Mouse (Mus musculus): Measurements from ENCODE around the gene Suox. TPM values are rescaled to one million over a fixed set of nuclear protein-coding genes. Genes with fewer than 3 reads are reported as not detected.
"Not testable (repeated sequence)": the region's sequence is repeated elsewhere in the genome, so short reads cannot be mapped to it uniquely, and the experiment has no call there.

Gene Suox
- polyA plus RNA-seq, 1 experiment from 2014 or later: 12.5 TPM

DNA sequence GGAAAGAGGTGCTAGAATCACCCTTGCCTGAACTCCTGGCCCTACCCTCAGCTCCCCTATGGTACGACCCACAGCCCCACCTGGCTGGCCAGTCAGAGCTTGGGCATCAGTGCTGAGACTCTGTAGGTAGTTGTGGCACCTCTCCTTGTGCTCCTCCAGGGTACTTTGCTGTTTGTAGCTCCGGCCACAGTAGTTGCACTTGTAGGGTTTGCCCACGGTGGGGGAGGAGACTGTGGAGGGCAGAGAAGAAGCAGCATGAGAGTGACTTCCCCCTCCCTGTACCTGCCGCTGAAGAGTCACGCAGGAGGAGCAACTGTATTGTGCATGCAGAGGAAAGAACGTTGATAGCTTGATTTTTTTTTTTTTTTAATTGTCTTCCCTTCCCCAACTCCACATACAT is 37.3 kb downstream of the Suox start:
- Histone ChIP-seq H3K36me3 (peaks cover 62% of the 10 kb centered on the region), H3K9ac (replicated peaks) (no peak overlapping the region), H3K4me1 (no peaks in the 10 kb centered on the region), H3K9me3 (no peaks in the 10 kb centered on the region), H3K27ac (replicated peaks) (no peak overlapping the region), H3K4me3 (no peak overlapping the region), H3K27me3 (no peaks in the 10 kb centered on the region), H3K4me2 (replicated peaks) (no peak overlapping the region)
- WGBS: 47% methylated on average over 6 of the region's 6 CpGs
- no peak for ATAC-seq (replicated peaks)

GRCm38 (mm10) chr10:128635697-128636096 is 38.2 kb downstream of the Suox start:
- WGBS: 94% methylated on average over 13 of the region's 13 CpGs

DNA sequence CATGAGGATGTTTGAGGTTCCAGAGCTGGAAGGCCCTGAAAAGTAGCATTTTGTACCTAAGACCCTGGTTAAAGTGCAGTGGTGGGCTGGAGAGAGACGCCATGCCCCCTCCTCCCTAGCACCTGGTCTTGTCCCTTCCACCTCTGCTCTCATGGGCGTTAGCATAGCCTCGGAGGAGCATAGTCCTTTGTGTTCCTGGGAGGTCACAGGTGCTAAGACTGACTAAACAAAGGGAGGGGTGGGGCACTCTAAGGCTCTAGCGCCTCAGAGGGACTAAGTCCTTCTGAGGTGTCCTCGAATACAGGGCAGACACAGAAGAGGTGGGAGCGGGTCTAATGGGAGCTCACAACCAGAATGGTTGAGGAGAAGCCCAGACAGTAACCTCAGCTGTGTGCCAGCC is 42.3 kb downstream of the Suox start:
- ATAC-seq (replicated peaks): no peak
- Histone ChIP-seq H3K27ac (replicated peaks) (no peak overlapping the region), H3K9ac (replicated peaks) (no peak overlapping the region), H3K9me3 (no peaks in the 10 kb centered on the region), H3K4me3 (no peak overlapping the region), H3K4me1 (no peaks in the 10 kb centered on the region), H3K4me2 (replicated peaks) (no peak overlapping the region), H3K36me3 (peaks cover 25% of the 10 kb centered on the region), H3K27me3 (peaks cover 3% of the 10 kb centered on the region; the same call in 1 of the 2 replicates)
- WGBS: 15% methylated on average over 6 of the region's 6 CpGs

More at GRCm38 (mm10) chr10:128635697-128636096, 38.2 kb downstream of the Suox start:
- H3K27ac ChIP-seq (replicated peaks): no peak overlapping the region
- H3K9ac ChIP-seq (replicated peaks): no peak overlapping the region
- no peaks in the 10 kb centered on the region for H3K9me3 ChIP-seq
- no peak overlapping the region for H3K4me3 ChIP-seq
- H3K4me2 ChIP-seq (replicated peaks): no peak overlapping the region
- no peaks in the 10 kb centered on the region for H3K27me3 ChIP-seq
- no peak for ATAC-seq (replicated peaks)
- H3K4me1 ChIP-seq: no peaks in the 10 kb centered on the region
- peaks cover 56% of the 10 kb centered on the region for H3K36me3 ChIP-seq

DNA sequence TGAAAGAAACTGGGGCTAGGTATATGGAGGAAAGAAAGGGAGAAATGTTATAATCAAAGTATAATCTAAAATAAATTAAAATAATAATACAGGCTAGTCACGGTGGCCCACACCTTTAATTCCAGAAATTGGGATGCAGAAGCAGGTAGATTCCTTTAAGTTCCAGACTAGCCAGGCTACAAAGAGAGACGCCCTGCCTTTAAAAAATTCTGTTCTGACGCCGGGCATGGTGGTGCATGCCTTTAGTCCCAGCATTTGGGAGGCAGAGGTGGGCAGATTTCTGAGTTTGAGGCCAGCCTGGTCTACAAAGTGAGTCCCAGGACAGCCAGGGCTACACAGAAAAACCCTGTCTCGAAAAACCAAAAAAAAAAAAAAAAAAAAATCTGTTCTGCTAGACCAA is 43.6 kb downstream of the Suox start:
- H3K27ac ChIP-seq (replicated peaks); H3K4me1 ChIP-seq; H3K27me3 ChIP-seq; ATAC-seq (replicated peaks); H3K4me2 ChIP-seq (replicated peaks); H3K4me3 ChIP-seq; H3K9ac ChIP-seq (replicated peaks); H3K9me3 ChIP-seq: not testable (repeated sequence)
- WGBS: 83% methylated on average over 5 of the region's 5 CpGs
- H3K36me3 ChIP-seq: peaks cover 15% of the 10 kb centered on the region

- Histone ChIP-seq H3K27ac (replicated peaks) (no peak overlapping the region), H3K27me3 (peaks cover 3% of the 10 kb centered on the region; the same call in 1 of the 2 replicates), H3K4me3 (no peak overlapping the region), H3K9ac (replicated peaks) (no peak overlapping the region), H3K4me1 (peaks cover 10% of the 10 kb centered on the region), H3K4me2 (replicated peaks) (no peak overlapping the region), H3K36me3 (peaks cover 15% of the 10 kb centered on the region), H3K9me3 (no peaks in the 10 kb centered on the region)
- ATAC-seq (replicated peaks): no peak
- WGBS: 79% methylated on average over 2 of the region's 2 CpGs
These were observed 44.1 kb downstream of the Suox start for GRCm38 (mm10) chr10:128629746-128630145.

- Histone ChIP-seq H3K27me3 (peaks cover 3% of the 10 kb centered on the region; the same call in 1 of the 2 replicates), H3K9me3 (no peaks in the 10 kb centered on the region), H3K36me3 (peaks cover 23% of the 10 kb centered on the region), H3K4me1 (peaks cover 10% of the 10 kb centered on the region), H3K4me3 (no peak overlapping the region), H3K27ac (replicated peaks) (peak overlapping the region; percentile 88; the same call in 1 of the 2 replicates), H3K9ac (replicated peaks) (no peak overlapping the region), H3K4me2 (replicated peaks) (no peak overlapping the region)
- WGBS: 87% methylated on average over 10 of the region's 10 CpGs
- ATAC-seq (replicated peaks): no peak
These were observed 46.2 kb downstream of the Suox start for GRCm38 (mm10) chr10:128627398-128628317.

DNA sequence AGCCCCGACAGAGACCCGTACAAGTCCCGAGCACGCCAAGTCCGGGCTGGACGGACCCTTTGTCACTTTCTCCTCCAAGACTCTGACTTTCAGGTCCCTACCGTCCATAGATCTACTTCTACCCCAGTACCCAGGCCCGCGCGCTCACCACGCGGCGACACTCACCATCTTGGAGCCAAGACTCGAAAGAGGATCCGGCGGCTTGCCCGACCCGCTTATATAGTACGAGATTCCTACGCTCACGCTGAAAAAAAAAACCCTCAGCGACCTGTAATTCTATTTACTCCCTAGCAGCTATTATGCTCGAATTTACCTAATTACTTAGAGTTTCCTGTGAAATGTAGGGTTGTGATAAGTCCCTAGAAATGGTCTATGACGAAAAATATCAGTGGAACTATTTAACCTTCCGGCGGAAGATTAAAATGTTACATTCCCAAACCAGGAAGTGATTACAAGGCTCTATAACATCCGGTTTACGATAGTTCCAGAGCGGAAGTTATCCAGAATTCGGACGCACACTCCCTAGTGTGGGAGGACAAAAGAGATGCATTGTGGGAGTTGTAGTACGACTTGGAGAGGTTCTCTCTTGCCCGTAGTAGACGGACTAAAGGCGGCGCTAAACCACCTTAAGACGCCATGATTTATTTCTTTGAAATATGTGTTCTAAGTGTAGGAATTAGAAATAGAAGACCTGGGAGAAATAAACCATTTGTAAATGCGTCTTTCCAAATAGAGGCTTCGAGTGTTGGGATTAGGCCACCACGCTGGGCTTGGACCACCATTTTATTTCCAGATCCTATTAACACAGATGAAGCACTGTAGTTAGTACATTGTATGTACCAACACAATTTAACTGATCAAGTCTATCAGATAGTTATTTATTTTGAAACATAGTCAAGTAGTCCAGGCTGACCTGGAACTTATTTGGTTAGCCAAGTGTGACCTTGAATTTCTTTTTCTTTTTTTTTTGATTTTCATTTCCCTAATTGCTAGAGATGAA is 47.3 kb downstream of the Suox start, which contains the start of gene Rps26:
Gene Rps26 (minus strand): TSS at position 437 of the 1,000 bp plus-strand sequence.
- Histone ChIP-seq H3K4me1 (peaks cover 10% of the 10 kb centered on the region), H3K36me3 (peaks cover 23% of the 10 kb centered on the region), H3K4me3 (peak within 1 kb of the TSS; percentile 96), H3K9me3 (no peaks in the 10 kb centered on the region), H3K27me3 (peaks cover 3% of the 10 kb centered on the region; the same call in 1 of the 2 replicates), H3K27ac (replicated peaks) (peak within 1 kb of the TSS; percentile 88), H3K4me2 (replicated peaks) (peak within 1 kb of the TSS; percentile 58), H3K9ac (replicated peaks) (peak within 1 kb of the TSS; percentile 96)
- under 1% methylated on average over 40 of the region's 40 CpGs for WGBS
- peak; percentile 98 for ATAC-seq (replicated peaks)

- 49% methylated on average over 7 of the region's 7 CpGs for WGBS
- H3K4me3 ChIP-seq: peak overlapping the region; percentile 96
- peaks cover 3% of the 10 kb centered on the region; the same call in 1 of the 2 replicates for H3K27me3 ChIP-seq
- H3K4me2 ChIP-seq (replicated peaks): peak overlapping the region; percentile 58
- H3K27ac ChIP-seq (replicated peaks): peak overlapping the region; percentile 74
- ATAC-seq (replicated peaks): no peak
- H3K9ac ChIP-seq (replicated peaks): peak overlapping the region; percentile 96
- H3K4me1 ChIP-seq: peaks cover 10% of the 10 kb centered on the region
- H3K9me3 ChIP-seq: no peaks in the 10 kb centered on the region
- peaks cover 23% of the 10 kb centered on the region for H3K36me3 ChIP-seq
These were observed 48.5 kb downstream of the Suox start for GRCm38 (mm10) chr10:128625287-128625894.

- not testable (repeated sequence) for ATAC-seq (replicated peaks); H3K4me2 ChIP-seq (replicated peaks); H3K27me3 ChIP-seq; H3K27ac ChIP-seq (replicated peaks); H3K9ac ChIP-seq (replicated peaks); H3K9me3 ChIP-seq; H3K4me3 ChIP-seq
- Histone ChIP-seq H3K4me1 (peaks cover 10% of the 10 kb centered on the region), H3K36me3 (peaks cover 23% of the 10 kb centered on the region)
- WGBS: 88% methylated on average over 4 of the region's 4 CpGs
These were observed 50.7 kb downstream of the Suox start for GRCm38 (mm10) chr10:128623106-128623613.

- H3K9ac ChIP-seq (replicated peaks): no peak overlapping the region
- no peak overlapping the region for H3K4me3 ChIP-seq
- H3K9me3 ChIP-seq: no peaks in the 10 kb centered on the region
- peaks cover 10% of the 10 kb centered on the region for H3K4me1 ChIP-seq
- H3K27me3 ChIP-seq: no peaks in the 10 kb centered on the region
- no peak overlapping the region for H3K4me2 ChIP-seq (replicated peaks)
- WGBS: 80% methylated on average over 4 of the region's 4 CpGs
- no peak overlapping the region for H3K27ac ChIP-seq (replicated peaks)
- ATAC-seq (replicated peaks): no peak
- H3K36me3 ChIP-seq: peaks cover 23% of the 10 kb centered on the region
These were observed 51.2 kb downstream of the Suox start for GRCm38 (mm10) chr10:128622702-128623101.

DNA sequence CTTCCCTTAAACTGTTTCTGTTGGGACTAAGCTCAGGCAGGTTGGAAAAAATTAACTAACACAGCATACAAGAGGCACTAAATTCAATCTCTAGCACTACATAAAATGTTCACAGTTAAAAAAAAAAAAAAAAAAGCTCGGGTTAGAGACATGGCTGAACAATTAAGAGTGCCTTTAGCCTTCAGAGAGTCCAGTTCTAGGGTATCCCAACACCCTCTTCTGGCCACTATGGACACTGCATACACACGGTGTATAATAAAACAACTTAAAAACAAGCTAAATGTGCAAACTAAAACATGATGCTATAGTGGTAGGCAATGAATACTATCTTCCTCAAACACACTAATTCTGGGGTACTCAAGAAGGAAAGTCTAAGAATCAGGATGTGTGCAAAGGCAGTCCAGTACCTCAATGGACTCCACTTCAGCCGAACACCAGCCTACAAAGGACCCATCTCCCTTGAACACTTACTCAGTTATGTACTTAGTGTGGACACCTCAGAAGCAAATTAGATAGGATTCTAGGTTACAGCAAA is 51.8 kb downstream of the Suox start:
- ATAC-seq (replicated peaks): no peak
- 74% methylated on average over 3 of the region's 3 CpGs for WGBS
- H3K9me3 ChIP-seq: no peaks in the 10 kb centered on the region
- H3K4me2 ChIP-seq (replicated peaks): no peak overlapping the region
- H3K4me1 ChIP-seq: peaks cover 10% of the 10 kb centered on the region
- no peak overlapping the region for H3K27ac ChIP-seq (replicated peaks)
- H3K4me3 ChIP-seq: no peak overlapping the region
- no peaks in the 10 kb centered on the region for H3K27me3 ChIP-seq
- peaks cover 23% of the 10 kb centered on the region for H3K36me3 ChIP-seq
- no peak overlapping the region for H3K9ac ChIP-seq (replicated peaks)

Data from forebrain, embryonic 15.5 days (tissue).